Mouse (Mus musculus) heart, adult 2 months (tissue): ENCODE measurements around the gene Creb3.

ENCODE experiments used
- CTCF ChIP-seq: fragments of 200-600 bp; IDR thresholded peaks from 2 replicates; pipeline ENCODE4 v1.8.1; 2022; ENCODE audit warnings: antibody characterized with exemption, mild to moderate bottlenecking, moderate library complexity
- EP300 ChIP-seq: fragments of 200-500 bp; IDR thresholded peaks from 2 replicates; pipeline ENCODE4 v1.6.1; 2011; ENCODE audit warnings: low read depth, low read length, control low read depth; ENCODE audit not compliant: insufficient read depth

DNA sequence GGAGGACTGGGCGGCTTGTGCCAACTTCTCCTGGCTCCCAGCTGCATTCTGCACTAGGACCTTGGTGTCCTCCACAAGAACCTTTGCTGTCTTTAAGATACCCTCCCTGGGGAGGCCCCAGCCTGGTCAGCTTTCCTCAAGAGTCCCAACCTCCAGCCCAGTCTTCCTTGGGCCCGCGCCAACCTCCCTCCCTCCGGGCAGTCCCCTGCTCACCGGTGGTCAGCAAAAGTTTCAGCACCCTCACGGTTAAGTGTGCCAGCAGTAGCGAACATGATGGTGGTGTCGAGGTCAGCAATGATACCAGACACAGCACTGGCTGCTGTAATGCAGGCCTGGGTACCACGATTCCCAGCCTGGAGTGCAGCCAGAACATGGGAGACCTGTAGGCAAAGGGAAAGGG is 26.1 kb upstream of the Creb3 start:
- TF ChIP-seq CTCF (no peak), EP300 (no peak)
